Mouse (Mus musculus) bone marrow macrophage, adult 2 months (primary cell): ENCODE measurements around the gene Nutm1.

ENCODE experiments used
- CTCF ChIP-seq: IDR thresholded peaks from 2 replicates; pipeline ENCODE4 v1.5.1; 2012; ENCODE audit warnings: low read depth, mild to moderate bottlenecking, low read length, moderate library complexity
- POLR2A ChIP-seq: IDR thresholded peaks from 2 replicates; pipeline ENCODE4 v1.6.1; 2012; ENCODE audit warnings: mild to moderate bottlenecking, low read depth, low read length, borderline replicate concordance

- TF ChIP-seq POLR2A, result no peak
- TF ChIP-seq CTCF, result no peak
These were observed 12.9 kb downstream of the Nutm1 start for GRCm38 (mm10) chr2:112246193-112246592.
